Mouse (Mus musculus) forebrain, embryonic 15.5 days (tissue): ENCODE measurements around the gene Dleu7. TPM values are rescaled to one million over a fixed set of nuclear protein-coding genes. Genes with fewer than 3 reads are reported as not detected.

Experiments
- ATAC-seq: fragments of 200-750 bp; cut with Nextera tagmentation; replicated peaks from 2 replicates; pipeline ENCODE4 v1.8.0; 2017; ENCODE audit warnings: mild to moderate bottlenecking, moderate TSS enrichment, moderate library complexity
- H3K27ac ChIP-seq: fragments of 300-500 bp; sonication (generic); replicated peaks from 2 replicates; pipeline ENCODE4 v1.5.1; 2015; ENCODE audit warnings: mild to moderate bottlenecking, inconsistent platforms
- H3K27me3 ChIP-seq: fragments of 300-500 bp; sonication (generic); 2 replicates; pipeline ENCODE4 v1.6.1; 2015; ENCODE audit warnings: inconsistent platforms
- H3K36me3 ChIP-seq: fragments of 300-500 bp; sonication (generic); 2 replicates; pipeline ENCODE4 v1.6.1; 2015; ENCODE audit warnings: mild to moderate bottlenecking, inconsistent platforms
- H3K4me1 ChIP-seq: fragments of 300-500 bp; sonication (generic); 2 replicates; pipeline ENCODE4 v1.6.1; 2015; ENCODE audit warnings: inconsistent platforms
- H3K4me2 ChIP-seq: fragments of 300-500 bp; sonication (generic); replicated peaks from 2 replicates; pipeline ENCODE4 v1.6.1; 2015; ENCODE audit warnings: mild to moderate bottlenecking, inconsistent platforms
- H3K4me3 ChIP-seq: fragments of 300-500 bp; sonication (generic); 2 replicates; pipeline ENCODE4 v1.5.1; 2015; ENCODE audit warnings: mild to moderate bottlenecking, inconsistent platforms
- H3K9ac ChIP-seq: fragments of 300-500 bp; sonication (generic); replicated peaks from 2 replicates; pipeline ENCODE4 v1.6.1; 2015; ENCODE audit warnings: mild to moderate bottlenecking, inconsistent platforms
- H3K9me3 ChIP-seq: fragments of 300-500 bp; sonication (generic); 2 replicates; pipeline ENCODE4 v1.6.1; 2016; ENCODE audit warnings: inconsistent platforms
- WGBS: fragments of 180-500 bp; shearing (Covaris S2); methylation state at CpG from one replicate; pipeline ENCODE4 v1.1.7; 2015; ENCODE audit warnings: mixed read lengths; 5-methylcytosine and 5-hydroxymethylcytosine counted together
- polyA plus RNA-seq: library from polyadenylated mRNA; unstranded; fragments of >200 nt; fragmentation: Nextera tagmentation; extraction: Ambion mirVana; gene quantifications from 2 replicates; pipeline ENCODE4 v1.2.1, GENCODE M21; 2015

Gene Dleu7
- 23.2 and 23.6 TPM in 2 replicates for polyA plus RNA-seq

GRCm38 (mm10) chr14:62292488-62293339 lies at the start of gene Dleu7, which contains the start of gene Rnaseh2b:
TSS of gene Dleu7 (minus strand) at chr14:62293047.
TSS of gene Rnaseh2b (plus strand) at chr14:62292589.
- no peaks in the 10 kb centered on the region for H3K27me3 ChIP-seq
- H3K36me3 ChIP-seq: no peaks in the 10 kb centered on the region
- H3K4me2 ChIP-seq: peak within 1 kb of the TSS; percentile 96
- H3K27ac ChIP-seq: peak within 1 kb of the TSS; percentile 74
- H3K4me1 ChIP-seq: peaks cover 16% of the 10 kb centered on the region
- ATAC-seq: peak; percentile 82
- peak within 1 kb of the TSS; percentile 66 for H3K4me3 ChIP-seq
- peak within 1 kb of the TSS; percentile 67 for H3K9ac ChIP-seq
- no peaks in the 10 kb centered on the region for H3K9me3 ChIP-seq
- WGBS: under 1% methylated on average over 58 of the region's 60 CpGs

- no peaks in the 10 kb centered on the region for H3K27me3 ChIP-seq
- ATAC-seq: no peak
- H3K36me3 ChIP-seq: no peaks in the 10 kb centered on the region
- peak overlapping the region; percentile 72 for H3K27ac ChIP-seq
- no peaks in the 10 kb centered on the region for H3K9me3 ChIP-seq
- H3K4me3 ChIP-seq: no peak overlapping the region
- WGBS: 48% methylated on average over 8 of the region's 8 CpGs
- peaks cover 25% of the 10 kb centered on the region for H3K4me1 ChIP-seq
- H3K9ac ChIP-seq: no peak overlapping the region
- H3K4me2 ChIP-seq: no peak overlapping the region
Measured at GRCm38 (mm10) chr14:62341887-62342642, 49.2 kb upstream of the Dleu7 start.

- WGBS: 96% methylated on average over 1 of the region's 1 CpGs
- ATAC-seq: no peak
- no peak overlapping the region for H3K9ac ChIP-seq
- H3K4me2 ChIP-seq: no peak overlapping the region
- peaks cover 20% of the 10 kb centered on the region for H3K4me1 ChIP-seq
- H3K27ac ChIP-seq: no peak overlapping the region
- H3K4me3 ChIP-seq: no peak overlapping the region
- no peaks in the 10 kb centered on the region for H3K36me3 ChIP-seq
- no peaks in the 10 kb centered on the region for H3K9me3 ChIP-seq
- no peaks in the 10 kb centered on the region for H3K27me3 ChIP-seq
Measured at GRCm38 (mm10) chr14:62339196-62339595, 46.3 kb upstream of the Dleu7 start.

GRCm38 (mm10) chr14:62333909-62334687 lies 41.3 kb upstream of the Dleu7 start:
- ATAC-seq: no peak
- Histone ChIP-seq H3K4me1 (peaks cover 25% of the 10 kb centered on the region), H3K9ac (no peak overlapping the region), H3K4me3 (no peak overlapping the region), H3K27ac (no peak overlapping the region), H3K9me3 (no peaks in the 10 kb centered on the region), H3K4me2 (no peak overlapping the region), H3K36me3 (no peaks in the 10 kb centered on the region), H3K27me3 (no peaks in the 10 kb centered on the region)
- 78% methylated on average over 9 of the region's 9 CpGs for WGBS

GRCm38 (mm10) chr14:62331866-62332619 lies 39.2 kb upstream of the Dleu7 start:
- peaks cover 34% of the 10 kb centered on the region for H3K4me1 ChIP-seq
- under 1% methylated on average over 62 of the region's 62 CpGs for WGBS

GRCm38 (mm10) chr14:62331457-62331856 lies 38.6 kb upstream of the Dleu7 start:
- peak overlapping the region; percentile 85 for H3K4me2 ChIP-seq
- no peaks in the 10 kb centered on the region for H3K9me3 ChIP-seq
- H3K27me3 ChIP-seq: no peaks in the 10 kb centered on the region
- 8% methylated on average over 6 of the region's 6 CpGs for WGBS
- peaks cover 39% of the 10 kb centered on the region for H3K4me1 ChIP-seq
- no peak for ATAC-seq
- no peaks in the 10 kb centered on the region for H3K36me3 ChIP-seq
- peak overlapping the region; percentile 89 for H3K4me3 ChIP-seq
- H3K27ac ChIP-seq: peak overlapping the region; percentile 94
- peak overlapping the region; percentile 83; the same call in 1 of the 2 replicates for H3K9ac ChIP-seq

More at GRCm38 (mm10) chr14:62331866-62332619, 39.2 kb upstream of the Dleu7 start:
- Histone ChIP-seq H3K9me3 (no peaks in the 10 kb centered on the region), H3K4me3 (peak overlapping the region; percentile 89), H3K36me3 (no peaks in the 10 kb centered on the region), H3K27me3 (no peaks in the 10 kb centered on the region), H3K27ac (peak overlapping the region; percentile 94), H3K9ac (peak overlapping the region; percentile 83), H3K4me2 (peak overlapping the region; percentile 85)
- ATAC-seq: peak; percentile 85

- no peaks in the 10 kb centered on the region for H3K27me3 ChIP-seq
- no peaks in the 10 kb centered on the region for H3K9me3 ChIP-seq
- no peak overlapping the region for H3K4me2 ChIP-seq
- no peaks in the 10 kb centered on the region for H3K36me3 ChIP-seq
- ATAC-seq: no peak
- H3K4me1 ChIP-seq: peaks cover 45% of the 10 kb centered on the region
- 83% methylated on average over 3 of the region's 3 CpGs for WGBS
- H3K9ac ChIP-seq: no peak overlapping the region
- no peak overlapping the region for H3K27ac ChIP-seq
- H3K4me3 ChIP-seq: no peak overlapping the region
Measured at GRCm38 (mm10) chr14:62329631-62330030, 36.8 kb upstream of the Dleu7 start.

GRCm38 (mm10) chr14:62328606-62329005 lies 35.8 kb upstream of the Dleu7 start:
- Histone ChIP-seq H3K4me3 (no peak overlapping the region), H3K4me1 (peaks cover 40% of the 10 kb centered on the region), H3K9me3 (no peaks in the 10 kb centered on the region), H3K27ac (no peak overlapping the region), H3K27me3 (no peaks in the 10 kb centered on the region), H3K9ac (no peak overlapping the region), H3K36me3 (no peaks in the 10 kb centered on the region), H3K4me2 (no peak overlapping the region)
- ATAC-seq: no peak
- WGBS: 47% methylated on average over 6 of the region's 6 CpGs

- WGBS: 12% methylated on average over 2 of the region's 2 CpGs
- H3K9me3 ChIP-seq: no peaks in the 10 kb centered on the region
- no peak overlapping the region for H3K4me3 ChIP-seq
- H3K36me3 ChIP-seq: no peaks in the 10 kb centered on the region
- H3K4me1 ChIP-seq: peaks cover 33% of the 10 kb centered on the region
- peak overlapping the region; percentile 19 for H3K27ac ChIP-seq
- H3K27me3 ChIP-seq: no peaks in the 10 kb centered on the region
- no peak overlapping the region for H3K4me2 ChIP-seq
- 0 out of 2 replicates have a peak, but pooled peaks have one; percentile 20 for ATAC-seq
- no peak overlapping the region for H3K9ac ChIP-seq
Measured at GRCm38 (mm10) chr14:62327171-62327570, 34.3 kb upstream of the Dleu7 start.

- ATAC-seq: no peak
- H3K9me3 ChIP-seq: no peaks in the 10 kb centered on the region
- no peak overlapping the region for H3K4me3 ChIP-seq
- H3K27me3 ChIP-seq: no peaks in the 10 kb centered on the region
- no peaks in the 10 kb centered on the region for H3K36me3 ChIP-seq
- peaks cover 25% of the 10 kb centered on the region for H3K4me1 ChIP-seq
- 77% methylated on average over 3 of the region's 3 CpGs for WGBS
- H3K27ac ChIP-seq: no peak overlapping the region
- H3K4me2 ChIP-seq: no peak overlapping the region
- no peak overlapping the region for H3K9ac ChIP-seq
Measured at GRCm38 (mm10) chr14:62326026-62326425, 33.2 kb upstream of the Dleu7 start.

GRCm38 (mm10) chr14:62324943-62325342 lies 32.1 kb upstream of the Dleu7 start:
- H3K4me2 ChIP-seq: no peak overlapping the region
- no peak overlapping the region for H3K9ac ChIP-seq
- WGBS: 92% methylated on average over 5 of the region's 5 CpGs
- H3K27ac ChIP-seq: no peak overlapping the region
- no peaks in the 10 kb centered on the region for H3K9me3 ChIP-seq
- peaks cover 25% of the 10 kb centered on the region for H3K4me1 ChIP-seq
- ATAC-seq: no peak
- no peaks in the 10 kb centered on the region for H3K27me3 ChIP-seq
- no peaks in the 10 kb centered on the region for H3K36me3 ChIP-seq
- no peak overlapping the region for H3K4me3 ChIP-seq
